Mouse (Mus musculus) kidney, embryonic 14.5 days (tissue): ENCODE data around the gene Phtf2. TPM values are rescaled to one million over a fixed set of nuclear protein-coding genes. Genes with fewer than 3 reads are reported as not detected.
"Not testable (repeated sequence)": the region's sequence is repeated elsewhere in the genome, so short reads cannot be mapped to it uniquely, and the experiment has no call there.

Experiments
- ATAC-seq: fragments of 200-750 bp; cut with Nextera tagmentation; 2 replicates; pipeline ENCODE4 v1.8.0; 2017; ENCODE audit warnings: moderate number of reproducible peaks, mild to moderate bottlenecking, moderate TSS enrichment, moderate library complexity; ENCODE audit not compliant: low FRiP score, low TSS enrichment
- H3K27ac ChIP-seq: fragments of 300-500 bp; sonication (generic); 2 replicates; pipeline ENCODE4 v1.5.1; 2014; ENCODE audit warnings: low read depth, mild to moderate bottlenecking, low read length, moderate library complexity, mixed read lengths
- H3K27me3 ChIP-seq: fragments of 300-500 bp; sonication (generic); 2 replicates; pipeline ENCODE4 v1.6.1; 2014; ENCODE audit warnings: mild to moderate bottlenecking, low read length; ENCODE audit not compliant: control insufficient read depth, insufficient read depth
- H3K36me3 ChIP-seq: fragments of 300-500 bp; sonication (generic); 2 replicates; pipeline ENCODE4 v1.6.1; 2014; ENCODE audit warnings: low read length, mixed read lengths; ENCODE audit not compliant: control insufficient read depth, insufficient read depth
- H3K4me1 ChIP-seq: fragments of 300-500 bp; sonication (generic); 2 replicates; pipeline ENCODE4 v1.6.1; 2014; ENCODE audit warnings: low read length, mixed read lengths; ENCODE audit not compliant: control insufficient read depth, insufficient read depth
- H3K4me2 ChIP-seq: fragments of 300-500 bp; sonication (generic); replicated peaks from 2 replicates; pipeline ENCODE4 v1.6.1; 2014; ENCODE audit warnings: low read depth, mild to moderate bottlenecking, low read length
- H3K4me3 ChIP-seq: fragments of 300-500 bp; sonication (generic); 2 replicates; pipeline ENCODE4 v1.5.1; 2014; ENCODE audit warnings: mild to moderate bottlenecking, low read length
- H3K9ac ChIP-seq: fragments of 300-500 bp; sonication (generic); 2 replicates; pipeline ENCODE4 v1.6.1; 2014; ENCODE audit warnings: low read depth, mild to moderate bottlenecking, low read length, moderate library complexity
- H3K9me3 ChIP-seq: fragments of 300-500 bp; sonication (generic); 2 replicates; pipeline ENCODE4 v1.6.1; 2016; ENCODE audit warnings: low read length; ENCODE audit not compliant: control insufficient read depth
- WGBS: fragments of 180-500 bp; shearing (Covaris S2); extraction: QIAGEN DNeasy Blood & Tissue Kit; methylation state at CpG from one replicate; pipeline ENCODE4 v1.1.7; 2014; 5-methylcytosine and 5-hydroxymethylcytosine counted together
- polyA plus RNA-seq: library from polyadenylated mRNA; unstranded; fragments of >200 nt; fragmentation: Nextera tagmentation; extraction: Ambion mirVana; gene quantifications from 2 replicates; pipeline ENCODE4 v1.2.1, GENCODE M21; 2014

Phtf2 gene
- polyA plus RNA-seq, 1 experiment from 2014 or later = 18.9 TPM

- WGBS = 88% methylated on average over 3 of the region's 3 CpGs
- ATAC-seq, H3K27me3 ChIP-seq, H3K9me3 ChIP-seq, H3K4me1 ChIP-seq, H3K4me3 ChIP-seq, H3K4me2 ChIP-seq, H3K27ac ChIP-seq, H3K9ac ChIP-seq: not testable (repeated sequence)
- peaks cover 15% of the 10 kb centered on the region; the same call in 1 of the 2 replicates for H3K36me3 ChIP-seq
These were observed 119.5 kb downstream of the Phtf2 start for GRCm38 (mm10) chr5:20762441-20762840.

GRCm38 (mm10) chr5:20760368-20761162, 121.4 kb downstream of the Phtf2 start:
- Histone ChIP-seq H3K27ac (no peak overlapping the region), H3K36me3 (peaks cover 10% of the 10 kb centered on the region; the same call in 1 of the 2 replicates), H3K4me3 (no peak overlapping the region), H3K27me3 (no peaks in the 10 kb centered on the region), H3K9me3 (no peaks in the 10 kb centered on the region), H3K4me1 (no peaks in the 10 kb centered on the region), H3K9ac (no peak overlapping the region), H3K4me2 (no peak overlapping the region)
- ATAC-seq = no peak
- 93% methylated on average over 12 of the region's 12 CpGs for WGBS

GRCm38 (mm10) chr5:20759771-20760170, 122.2 kb downstream of the Phtf2 start:
- H3K4me3 ChIP-seq = no peak overlapping the region
- H3K36me3 ChIP-seq = peaks cover 10% of the 10 kb centered on the region; the same call in 1 of the 2 replicates

GRCm38 (mm10) chr5:20753963-20754362, 128.0 kb downstream of the Phtf2 start:
- H3K27me3 ChIP-seq = no peaks in the 10 kb centered on the region
- H3K9ac ChIP-seq = no peak overlapping the region
- no peak overlapping the region for H3K4me2 ChIP-seq
- H3K27ac ChIP-seq = no peak overlapping the region
- no peaks in the 10 kb centered on the region for H3K9me3 ChIP-seq
- H3K4me1 ChIP-seq = no peaks in the 10 kb centered on the region
- ATAC-seq = no peak
- no peak overlapping the region for H3K4me3 ChIP-seq
- 77% methylated on average over 5 of the region's 5 CpGs for WGBS
- no peaks in the 10 kb centered on the region for H3K36me3 ChIP-seq

More at GRCm38 (mm10) chr5:20759771-20760170, 122.2 kb downstream of the Phtf2 start:
- Histone ChIP-seq H3K27ac (no peak overlapping the region), H3K4me1 (no peaks in the 10 kb centered on the region), H3K9me3 (no peaks in the 10 kb centered on the region), H3K9ac (no peak overlapping the region), H3K4me2 (no peak overlapping the region), H3K27me3 (no peaks in the 10 kb centered on the region)
- ATAC-seq = no peak
- 71% methylated on average over 5 of the region's 5 CpGs for WGBS

- H3K9me3 ChIP-seq = no peaks in the 10 kb centered on the region
- H3K4me3 ChIP-seq = no peak overlapping the region
- H3K27ac ChIP-seq = no peak overlapping the region
- H3K4me1 ChIP-seq = no peaks in the 10 kb centered on the region
- H3K4me2 ChIP-seq = no peak overlapping the region
- 63% methylated on average over 2 of the region's 2 CpGs for WGBS
- H3K9ac ChIP-seq = no peak overlapping the region
- H3K27me3 ChIP-seq = no peaks in the 10 kb centered on the region
- no peaks in the 10 kb centered on the region for H3K36me3 ChIP-seq
- no peak for ATAC-seq
These were observed 128.8 kb downstream of the Phtf2 start for GRCm38 (mm10) chr5:20753096-20753495.

- Histone ChIP-seq H3K4me2 (no peak overlapping the region), H3K27ac (no peak overlapping the region), H3K9me3 (no peaks in the 10 kb centered on the region), H3K9ac (no peak overlapping the region), H3K4me1 (no peaks in the 10 kb centered on the region), H3K36me3 (no peaks in the 10 kb centered on the region), H3K4me3 (no peak overlapping the region), H3K27me3 (no peaks in the 10 kb centered on the region)
- 71% methylated on average over 7 of the region's 7 CpGs for WGBS
- ATAC-seq = no peak
These were observed 130.2 kb downstream of the Phtf2 start for GRCm38 (mm10) chr5:20751696-20752095.

- no peak overlapping the region for H3K9ac ChIP-seq
- no peaks in the 10 kb centered on the region for H3K4me1 ChIP-seq
- no peaks in the 10 kb centered on the region for H3K27me3 ChIP-seq
- no peak overlapping the region for H3K4me3 ChIP-seq
- no peak overlapping the region for H3K4me2 ChIP-seq
- H3K9me3 ChIP-seq = no peaks in the 10 kb centered on the region
- no peaks in the 10 kb centered on the region for H3K36me3 ChIP-seq
- H3K27ac ChIP-seq = no peak overlapping the region
- no peak for ATAC-seq
- WGBS = 74% methylated on average over 7 of the region's 7 CpGs
These were observed 130.9 kb downstream of the Phtf2 start for GRCm38 (mm10) chr5:20751000-20751399.

- Histone ChIP-seq H3K9me3 (no peaks in the 10 kb centered on the region), H3K4me1 (no peaks in the 10 kb centered on the region), H3K27me3 (no peaks in the 10 kb centered on the region), H3K4me3 (no peak overlapping the region), H3K4me2 (no peak overlapping the region), H3K27ac (no peak overlapping the region), H3K9ac (no peak overlapping the region), H3K36me3 (no peaks in the 10 kb centered on the region)
- WGBS = 85% methylated on average over 3 of the region's 3 CpGs
- ATAC-seq = no peak
These were observed 132.4 kb downstream of the Phtf2 start for GRCm38 (mm10) chr5:20749535-20749934.

- no peak overlapping the region for H3K4me3 ChIP-seq
- no peaks in the 10 kb centered on the region for H3K4me1 ChIP-seq
- no peak overlapping the region for H3K9ac ChIP-seq
- no peak overlapping the region for H3K4me2 ChIP-seq
- no peak for ATAC-seq
- H3K27ac ChIP-seq = no peak overlapping the region
- no peaks in the 10 kb centered on the region for H3K36me3 ChIP-seq
- 93% methylated on average over 8 of the region's 8 CpGs for WGBS
- H3K9me3 ChIP-seq = no peaks in the 10 kb centered on the region
- H3K27me3 ChIP-seq = no peaks in the 10 kb centered on the region
These were observed 133.1 kb downstream of the Phtf2 start for GRCm38 (mm10) chr5:20748856-20749255.
